Mouse (Mus musculus): ENCODE results near the gene Mfap1b.

The Mfap1b gene

DNA sequence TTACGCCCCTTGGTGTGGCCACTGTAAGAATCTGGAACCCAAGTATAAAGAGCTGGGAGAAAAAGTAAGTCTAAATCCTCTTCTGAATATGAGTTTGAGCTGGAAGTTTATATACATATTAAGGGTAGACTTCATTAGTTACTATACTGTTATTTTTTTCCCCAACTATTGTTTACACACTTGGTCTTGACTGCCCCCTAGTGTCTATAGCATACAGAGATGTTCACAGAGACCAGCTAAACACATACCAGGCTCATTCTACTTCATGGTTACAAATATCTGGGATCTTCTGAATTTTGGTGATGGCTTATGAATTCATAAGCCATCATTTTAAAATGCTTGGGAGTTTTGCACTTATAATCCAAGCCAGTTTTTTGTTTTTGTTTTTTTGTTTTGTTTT lies 39.0 kb downstream of the Mfap1b start:
- DNase-seq (ENCODE audit: extremely low spot score) = no peak

DNA sequence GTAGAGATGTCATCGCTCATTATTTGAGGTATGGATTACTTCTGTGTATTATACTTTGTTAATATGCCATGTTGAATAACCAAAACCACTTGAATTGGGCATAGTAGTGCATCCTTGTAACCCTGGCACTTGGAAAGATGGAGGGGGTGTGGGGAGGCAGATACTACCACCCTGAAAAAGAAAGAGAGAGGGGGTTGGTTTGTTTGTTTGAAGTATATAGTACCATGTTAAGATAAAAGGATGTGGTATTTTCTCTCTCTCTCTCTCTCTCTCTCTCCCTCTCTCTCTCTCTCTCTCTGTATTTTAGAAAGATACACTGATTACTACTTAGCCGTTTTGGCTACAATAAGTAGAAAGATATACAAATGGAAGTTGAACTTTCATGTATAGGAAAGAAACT lies 48.0 kb downstream of the Mfap1b start:
- DNase-seq (ENCODE audit: extremely low spot score) = no peak

DNA sequence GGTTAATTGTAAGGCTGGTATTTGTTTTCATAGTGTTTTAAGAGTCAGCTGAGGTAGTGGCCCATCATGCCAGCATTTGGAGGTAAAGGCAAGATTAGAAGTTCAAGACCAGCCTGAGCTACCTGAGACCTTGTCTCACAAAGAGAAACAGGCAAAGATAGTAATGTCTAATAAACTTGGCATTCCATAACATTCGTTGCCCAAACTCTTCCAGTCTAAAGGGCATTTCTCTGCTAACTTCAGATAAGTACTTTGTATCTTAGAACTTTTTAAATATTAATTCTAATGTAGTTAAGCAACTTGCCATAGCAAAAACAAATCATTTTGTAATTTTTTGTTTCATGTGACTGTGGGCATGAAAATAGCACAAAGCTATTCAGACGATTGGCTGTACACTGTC lies 50.7 kb downstream of the Mfap1b start:
- DNase-seq (ENCODE audit: extremely low spot score) = no peak

DNA sequence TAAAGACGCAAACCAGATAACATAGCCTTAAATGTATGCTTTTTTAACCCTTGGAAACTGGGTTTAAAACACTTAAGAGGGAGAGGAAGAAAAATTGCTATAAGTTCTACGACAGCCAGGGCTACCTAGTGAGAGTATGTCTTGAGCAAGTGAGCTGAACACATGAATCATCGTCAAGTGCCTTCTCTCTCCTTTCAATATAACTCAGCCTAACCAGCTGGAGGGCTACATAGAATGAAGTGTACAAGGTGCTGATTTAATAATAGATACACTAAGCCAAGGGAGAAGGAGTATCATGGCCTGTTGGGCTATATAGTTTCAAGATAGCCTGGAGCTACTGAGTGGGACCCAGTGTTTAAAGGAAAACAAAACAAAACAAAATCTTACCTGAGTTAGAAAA lies 55.4 kb downstream of the Mfap1b start:
- no peak for DNase-seq (ENCODE audit: extremely low spot score)

DNA sequence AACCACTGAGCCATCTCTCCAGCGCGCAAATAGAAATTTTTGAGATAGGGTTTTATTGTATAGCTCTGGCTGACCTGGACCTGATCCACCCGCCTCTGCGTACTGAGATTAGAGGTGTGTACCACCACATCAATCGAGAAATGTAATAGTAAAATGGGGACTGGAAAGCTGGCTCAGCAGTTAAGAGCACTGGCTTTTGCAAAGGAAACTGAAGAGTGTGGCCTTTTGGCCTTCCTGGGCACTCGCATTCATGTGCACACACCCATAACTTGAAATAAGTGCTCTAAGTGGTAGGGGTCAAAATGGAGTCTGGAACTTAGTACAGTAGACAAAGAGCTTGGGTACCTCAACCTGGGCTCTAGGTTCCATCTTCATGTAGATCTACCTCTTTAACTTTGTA lies 57.5 kb downstream of the Mfap1b start:
- no peak for DNase-seq (ENCODE audit: extremely low spot score)

DNA sequence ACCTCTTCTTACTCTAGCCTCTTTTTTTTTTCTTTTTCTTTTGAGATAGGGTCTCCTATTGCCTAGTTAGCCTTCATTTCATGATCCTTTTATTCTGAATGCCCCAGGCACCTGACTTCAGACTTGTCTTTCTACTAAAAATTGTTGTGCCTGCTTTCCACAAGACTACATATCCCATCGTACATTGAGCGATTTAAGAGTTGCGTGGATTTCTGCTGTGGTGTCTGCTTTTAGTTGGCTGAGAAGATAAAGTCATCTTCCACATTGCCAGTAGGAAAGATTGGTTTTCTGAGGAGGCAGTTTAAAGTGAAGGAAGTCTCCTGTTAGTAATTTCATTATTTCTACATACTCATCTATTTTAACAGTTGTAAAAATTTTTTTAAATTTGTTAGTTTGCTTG lies 58.3 kb downstream of the Mfap1b start:
- no peak for DNase-seq (ENCODE audit: extremely low spot score)

DNA sequence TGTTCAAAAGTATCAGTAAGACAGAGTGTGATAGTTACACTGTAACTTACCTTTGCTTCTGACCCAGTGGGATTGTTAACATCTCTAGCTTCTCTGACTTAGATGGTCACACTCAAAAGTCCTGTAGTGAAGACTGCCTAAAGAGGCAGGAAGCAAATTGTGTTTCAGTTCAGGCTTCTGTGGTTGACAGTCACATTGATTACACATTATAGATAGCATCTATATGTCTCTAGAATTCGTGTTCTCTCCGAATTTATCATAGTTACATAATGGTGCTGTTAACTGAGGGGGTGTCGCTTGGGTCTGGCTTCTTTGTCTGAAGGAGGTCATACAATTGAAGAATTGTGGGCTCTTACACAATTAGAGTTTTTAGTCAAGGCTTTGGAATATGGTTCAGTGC lies 58.8 kb downstream of the Mfap1b start:
- no peak for DNase-seq (ENCODE audit: extremely low spot score)

DNA sequence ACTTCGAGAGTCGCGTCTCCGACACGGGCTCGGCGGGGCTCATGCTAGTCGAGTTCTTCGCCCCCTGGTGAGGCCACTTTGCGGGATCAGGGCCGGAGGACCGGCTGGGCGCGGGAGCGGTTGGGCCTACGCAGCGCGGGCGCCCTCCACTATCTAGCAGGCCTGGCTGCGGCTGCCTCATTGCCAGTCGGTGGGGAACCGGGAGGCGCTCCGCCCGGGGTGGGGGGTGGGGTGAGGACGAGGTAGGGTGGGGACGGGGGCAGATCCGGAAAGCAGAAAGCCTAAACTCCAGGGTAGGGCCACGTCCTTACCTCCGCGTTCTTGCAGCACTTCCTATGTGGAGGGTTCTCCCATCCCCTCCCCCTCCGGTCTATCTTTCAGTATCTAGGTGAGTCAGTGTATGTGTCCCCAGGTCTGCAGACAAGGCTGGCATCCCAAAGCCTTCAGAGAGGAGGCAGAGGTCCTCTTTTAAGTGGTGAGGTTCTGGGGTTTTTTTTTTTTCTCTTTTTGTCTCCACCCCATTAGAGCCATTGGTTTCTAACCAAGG lies 59.7 kb downstream of the Mfap1b start:
- DNase-seq (ENCODE audit: extremely low spot score) = no peak

DNA sequence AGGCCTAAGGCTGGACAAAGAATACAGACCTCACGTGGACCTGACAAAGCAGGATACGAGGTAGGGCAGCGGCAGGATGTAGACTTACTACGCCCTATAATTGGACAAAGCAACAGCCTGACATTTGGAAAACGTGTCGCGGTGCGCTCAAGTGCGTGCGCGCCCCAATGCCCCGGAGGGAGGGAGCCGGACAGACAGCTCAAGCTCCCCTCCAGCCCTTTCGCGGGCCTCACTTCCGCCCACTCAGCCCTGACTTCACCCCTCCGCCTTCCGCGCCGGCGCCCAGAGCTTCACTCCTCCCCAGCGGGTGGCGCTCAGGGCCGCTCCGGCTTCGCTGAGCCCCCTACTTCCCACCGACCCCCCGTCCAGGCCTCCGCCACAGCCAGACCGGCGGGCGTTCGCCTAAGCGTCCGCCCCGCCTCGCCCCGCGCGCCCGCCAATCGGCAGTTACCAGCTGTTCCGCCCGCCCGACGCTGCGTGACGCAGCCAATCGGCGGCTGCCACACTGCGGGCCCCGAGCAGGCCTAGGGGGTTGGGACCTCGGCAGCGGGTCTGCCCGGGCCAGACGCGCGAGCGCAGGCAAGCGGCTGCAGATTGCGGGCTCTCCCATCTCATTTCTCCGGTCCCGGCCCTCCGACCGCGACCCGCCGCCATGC lies 60.4 kb downstream of the Mfap1b start, which contains the start of the genes Pdia3 and Catsper2:
Pdia3 (plus strand) TSS at position 389 of the 656 bp plus-strand sequence.
Catsper2 (minus strand) TSS at position 406 of the 656 bp plus-strand sequence.
- DNase-seq (ENCODE audit: extremely low spot score) = peak; percentile 98

DNA sequence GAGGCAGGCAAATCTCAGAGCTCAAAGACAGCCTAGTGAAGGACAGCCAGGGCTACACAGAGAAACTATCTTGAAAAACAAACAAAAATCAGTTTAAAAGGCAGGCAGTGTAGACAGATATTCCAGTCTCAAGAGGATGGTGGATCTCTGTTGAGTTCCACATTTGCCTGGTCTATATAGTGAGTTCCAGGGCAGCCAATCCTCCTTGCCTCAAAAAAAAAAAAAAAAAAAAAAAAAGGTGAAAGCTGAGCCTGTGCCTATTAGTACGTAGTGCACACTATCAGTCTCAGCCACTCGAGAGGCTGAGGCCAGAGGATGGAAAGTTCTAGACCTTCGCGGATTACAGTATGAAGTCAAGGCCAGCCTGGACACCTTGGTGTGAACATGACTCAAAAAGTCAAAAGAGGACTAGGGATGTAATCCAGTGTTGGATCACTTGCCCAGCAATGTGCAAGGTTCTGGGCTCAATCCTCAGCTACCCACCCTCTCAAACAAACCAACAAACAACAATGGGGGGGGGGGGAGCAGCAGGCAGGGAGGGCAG lies 61.0 kb downstream of the Mfap1b start:
- no peak for DNase-seq (ENCODE audit: extremely low spot score)

Measured in embryo, embryonic 9.5 days (tissue).